Mouse (Mus musculus) heart, embryonic 12.5 days (tissue): ENCODE measurements at regions not wholly inside any gene's neighbourhood (a gene's known extent, or its start where the extent isn't known, plus 50 kb on each side); places are given as distances from the start of the nearest gene placed in this dataset. TPM values are rescaled to one million over a fixed set of nuclear protein-coding genes. Genes with fewer than 3 reads are reported as not detected.

Experiments used
- ATAC-seq: fragments of 200-750 bp; cut with Nextera tagmentation; 2 replicates; pipeline ENCODE4 v1.8.0; 2017; ENCODE audit warnings: moderate TSS enrichment, moderate library complexity; ENCODE audit not compliant: insufficient number of reproducible peaks, low FRiP score
- H3K27ac ChIP-seq: fragments of 300-500 bp; sonication (generic); 2 replicates; pipeline ENCODE4 v1.5.1; 2016; ENCODE audit warnings: mild to moderate bottlenecking, moderate library complexity; ENCODE audit not compliant: poor library complexity, severe bottlenecking
- H3K27me3 ChIP-seq: fragments of 300-500 bp; sonication (generic); replicated peaks from 2 replicates; pipeline ENCODE4 v1.6.1; 2016; ENCODE audit warnings: mild to moderate bottlenecking, moderate library complexity
- H3K36me3 ChIP-seq: fragments of 300-500 bp; sonication (generic); 2 replicates; pipeline ENCODE4 v1.6.1; 2016; ENCODE audit warnings: mild to moderate bottlenecking, moderate library complexity
- H3K4me1 ChIP-seq: fragments of 300-500 bp; sonication (generic); replicated peaks from 2 replicates; pipeline ENCODE4 v1.6.1; 2016; ENCODE audit warnings: mild to moderate bottlenecking
- H3K4me2 ChIP-seq: fragments of 300-500 bp; sonication (generic); 2 replicates; pipeline ENCODE4 v1.6.1; 2016; ENCODE audit warnings: mild to moderate bottlenecking, moderate library complexity
- H3K4me3 ChIP-seq: fragments of 300-500 bp; sonication (generic); 2 replicates; pipeline ENCODE4 v1.5.1; 2016; ENCODE audit warnings: mild to moderate bottlenecking
- H3K9ac ChIP-seq: fragments of 300-500 bp; sonication (generic); 2 replicates; pipeline ENCODE4 v1.6.1; 2016; ENCODE audit warnings: mild to moderate bottlenecking, moderate library complexity
- H3K9me3 ChIP-seq: fragments of 300-500 bp; sonication (generic); replicated peaks from 2 replicates; pipeline ENCODE4 v1.6.1; 2016; ENCODE audit warnings: mild to moderate bottlenecking, moderate library complexity
- WGBS: fragments of 180-500 bp; shearing (Covaris S2); methylation state at CpG from one replicate; pipeline ENCODE4 v1.1.7; 2016; 5-methylcytosine and 5-hydroxymethylcytosine counted together
- microRNA-seq: library from miRNA; unstranded; fragments of <30 nt; microRNA quantifications from one replicate; pipeline ENCODE4, GENCODE M21; 2017

DNA sequence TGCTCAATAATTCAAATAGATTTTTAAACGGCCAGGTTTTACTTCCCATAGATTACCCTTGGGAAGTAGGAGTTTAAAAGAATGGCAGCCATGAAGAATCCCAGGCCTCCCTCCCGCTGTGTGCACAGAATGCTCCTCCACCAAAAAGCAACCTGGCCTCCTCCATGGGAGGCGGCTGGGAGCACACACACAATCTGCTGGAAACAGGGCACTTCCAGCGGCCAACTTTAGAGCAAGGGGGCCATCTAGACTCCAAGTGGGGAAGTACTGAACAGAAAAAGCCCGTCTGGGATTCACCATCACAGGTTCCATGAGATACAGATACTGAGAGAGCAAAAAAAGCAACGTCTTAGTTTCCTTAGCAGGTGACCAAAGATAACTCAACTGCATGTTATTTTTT, 131.9 kb upstream of the Slc24a2 start:
- WGBS: 8% methylated on average over 6 of the region's 6 CpGs
- Histone ChIP-seq H3K9me3 (no peaks in the 10 kb centered on the region), H3K4me1 (no peaks in the 10 kb centered on the region; the same call in 1 of the 2 replicates), H3K9ac (no peak overlapping the region), H3K27ac (no peak overlapping the region), H3K27me3 (no peaks in the 10 kb centered on the region), H3K4me2 (no peak overlapping the region), H3K4me3 (no peak overlapping the region), H3K36me3 (no peaks in the 10 kb centered on the region)
- no peak for ATAC-seq

DNA sequence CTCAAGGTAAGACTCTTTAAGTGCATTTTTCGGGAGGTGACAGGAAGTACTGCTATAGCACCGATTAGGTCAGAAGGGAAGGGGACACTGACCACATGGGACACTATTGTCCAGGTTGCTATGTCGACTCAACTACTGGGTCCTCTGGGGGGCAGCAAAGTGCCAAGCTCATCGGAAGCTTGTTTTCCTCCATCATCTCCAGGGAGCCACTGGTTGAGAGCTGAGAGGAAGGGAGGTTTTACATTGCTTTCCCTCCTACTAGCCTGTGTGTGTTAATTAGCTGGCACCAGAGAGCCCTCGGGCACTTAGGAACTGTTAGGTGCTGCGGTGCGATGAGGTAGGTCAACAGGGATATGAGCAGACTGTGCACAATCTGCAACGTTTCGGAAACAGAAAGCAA, 129.2 kb upstream of the Slc24a2 start:
- ATAC-seq: no peak
- no peak overlapping the region for H3K9ac ChIP-seq
- H3K9me3 ChIP-seq: no peaks in the 10 kb centered on the region
- no peaks in the 10 kb centered on the region for H3K27me3 ChIP-seq
- H3K4me3 ChIP-seq: no peak overlapping the region
- H3K4me2 ChIP-seq: peak overlapping the region; percentile 39; the same call in 1 of the 2 replicates
- H3K27ac ChIP-seq: no peak overlapping the region
- H3K36me3 ChIP-seq: no peaks in the 10 kb centered on the region
- no peaks in the 10 kb centered on the region; the same call in 1 of the 2 replicates for H3K4me1 ChIP-seq
- 33% methylated on average over 9 of the region's 9 CpGs for WGBS

DNA sequence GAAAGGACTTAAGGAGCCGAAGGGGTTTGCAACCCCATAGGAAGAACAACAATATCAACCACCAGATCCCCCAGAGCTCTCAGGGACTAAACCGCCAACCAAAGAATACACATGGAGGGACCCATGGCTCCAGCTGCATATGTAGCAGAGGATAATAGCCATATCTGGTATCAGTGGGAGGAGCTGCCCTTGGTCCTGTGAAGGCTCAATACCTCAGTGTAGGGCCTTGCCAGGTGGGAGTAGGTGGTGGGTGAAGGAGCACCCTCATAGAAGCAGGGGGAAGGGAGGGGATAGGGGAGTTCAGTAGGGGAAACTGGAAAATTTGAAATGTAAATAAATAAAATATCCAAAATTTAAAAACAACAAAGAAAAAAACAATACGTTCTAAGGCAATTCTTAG, 128.7 kb upstream of the Slc24a2 start:
- H3K9me3 ChIP-seq: no peaks in the 10 kb centered on the region
- no peaks in the 10 kb centered on the region; the same call in 1 of the 2 replicates for H3K4me1 ChIP-seq
- H3K36me3 ChIP-seq: no peaks in the 10 kb centered on the region
- H3K9ac ChIP-seq: no peak overlapping the region
- H3K4me2 ChIP-seq: no peak overlapping the region
- no peaks in the 10 kb centered on the region for H3K27me3 ChIP-seq
- no peak overlapping the region for H3K4me3 ChIP-seq
- no peak overlapping the region for H3K27ac ChIP-seq
- WGBS: 63% methylated on average over 3 of the region's 3 CpGs
- no peak for ATAC-seq

DNA sequence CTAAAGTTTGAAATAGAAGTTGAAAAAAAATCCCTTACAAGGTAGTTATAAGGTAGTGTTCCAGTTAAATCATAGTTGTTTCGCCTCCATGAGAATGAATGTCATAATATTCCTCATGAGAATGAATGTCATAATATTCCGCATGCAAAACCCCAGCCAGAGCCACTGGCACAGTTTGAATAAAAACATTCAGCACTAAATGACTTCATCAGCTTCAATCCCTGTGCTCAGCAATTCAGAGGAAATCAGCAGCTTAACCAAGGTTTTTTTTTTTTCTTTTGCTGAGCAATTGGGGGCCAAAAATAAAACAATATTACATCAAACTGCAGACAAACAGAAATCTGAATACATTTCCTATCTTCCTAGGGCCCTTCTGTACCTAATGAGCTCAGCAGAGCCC, 102.7 kb upstream of the Slc24a2 start:
- 87% methylated on average over 2 of the region's 2 CpGs for WGBS

DNA sequence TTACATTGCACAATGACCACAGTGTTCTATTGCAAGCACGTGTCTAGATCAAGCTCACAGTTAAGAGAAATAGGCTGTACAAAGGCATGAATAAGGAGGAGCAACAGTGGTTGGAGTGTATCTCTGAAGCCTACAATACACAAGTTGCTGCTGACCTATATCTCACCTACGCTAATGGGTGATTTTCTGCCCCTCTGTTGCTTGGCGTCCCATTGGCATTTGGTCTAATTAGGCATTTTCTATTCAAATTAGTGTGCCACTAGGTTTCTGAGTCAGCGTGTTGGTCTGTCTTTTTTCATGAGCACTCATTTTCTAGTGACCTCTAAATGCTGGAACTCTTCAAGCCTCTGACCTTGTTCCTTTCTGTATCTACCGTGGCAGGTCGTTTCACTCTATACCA, 98.9 kb upstream of the Slc24a2 start:
- no peak overlapping the region for H3K4me3 ChIP-seq

More for the DNA sequence above, 102.7 kb upstream of the Slc24a2 start:
- H3K36me3 ChIP-seq: no peaks in the 10 kb centered on the region
- H3K27me3 ChIP-seq: no peaks in the 10 kb centered on the region
- H3K4me2 ChIP-seq: no peak overlapping the region
- no peak overlapping the region for H3K27ac ChIP-seq
- no peak overlapping the region for H3K4me3 ChIP-seq
- H3K4me1 ChIP-seq: peaks cover 16% of the 10 kb centered on the region
- no peaks in the 10 kb centered on the region for H3K9me3 ChIP-seq
- H3K9ac ChIP-seq: no peak overlapping the region
- no peak for ATAC-seq

DNA sequence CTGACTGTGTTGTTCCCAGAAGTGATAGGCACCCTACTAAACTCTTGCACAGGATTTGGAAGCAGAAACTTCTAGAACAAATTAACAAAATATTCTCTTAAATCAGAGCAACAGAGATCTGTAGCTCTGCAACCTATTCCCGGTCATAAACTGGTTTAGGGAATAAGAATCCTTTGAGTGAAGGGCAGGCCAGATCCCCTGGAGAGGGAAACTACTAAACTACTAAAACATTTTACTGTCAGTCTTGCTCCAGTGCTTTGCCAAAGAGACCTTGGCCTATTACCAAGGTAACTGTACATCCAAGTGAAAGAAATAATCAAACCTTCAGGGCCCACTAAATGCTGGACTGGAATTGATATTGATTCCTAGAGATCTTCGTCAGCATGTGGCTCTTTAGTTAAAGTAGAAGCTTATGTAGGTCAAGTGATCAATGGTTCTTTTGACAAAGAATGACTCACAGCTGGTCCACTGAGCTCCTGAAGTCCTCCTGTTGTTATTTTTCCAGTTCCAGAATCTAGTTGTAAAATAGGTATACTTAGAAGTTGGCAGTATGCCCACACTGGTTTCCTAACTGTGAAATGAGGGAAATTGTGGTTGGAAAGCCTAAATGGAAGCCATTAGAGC, 91.6 kb upstream of the Slc24a2 start:
- ATAC-seq: no peak
- Histone ChIP-seq H3K9ac (no peak overlapping the region), H3K27me3 (no peaks in the 10 kb centered on the region), H3K9me3 (no peaks in the 10 kb centered on the region), H3K4me3 (no peak overlapping the region), H3K4me1 (no peaks in the 10 kb centered on the region), H3K27ac (no peak overlapping the region), H3K4me2 (no peak overlapping the region), H3K36me3 (no peaks in the 10 kb centered on the region)
- WGBS: 77% methylated on average over 2 of the region's 2 CpGs

More for the DNA sequence above, 98.9 kb upstream of the Slc24a2 start:
- H3K9ac ChIP-seq: no peak overlapping the region
- H3K4me1 ChIP-seq: peaks cover 16% of the 10 kb centered on the region
- H3K9me3 ChIP-seq: no peaks in the 10 kb centered on the region
- peak overlapping the region; percentile 29; the same call in 1 of the 2 replicates for H3K4me2 ChIP-seq
- no peak for ATAC-seq
- no peaks in the 10 kb centered on the region for H3K36me3 ChIP-seq
- H3K27me3 ChIP-seq: no peaks in the 10 kb centered on the region
- peak overlapping the region; percentile 51; the same call in 1 of the 2 replicates for H3K27ac ChIP-seq
- 40% methylated on average over 6 of the region's 6 CpGs for WGBS

DNA sequence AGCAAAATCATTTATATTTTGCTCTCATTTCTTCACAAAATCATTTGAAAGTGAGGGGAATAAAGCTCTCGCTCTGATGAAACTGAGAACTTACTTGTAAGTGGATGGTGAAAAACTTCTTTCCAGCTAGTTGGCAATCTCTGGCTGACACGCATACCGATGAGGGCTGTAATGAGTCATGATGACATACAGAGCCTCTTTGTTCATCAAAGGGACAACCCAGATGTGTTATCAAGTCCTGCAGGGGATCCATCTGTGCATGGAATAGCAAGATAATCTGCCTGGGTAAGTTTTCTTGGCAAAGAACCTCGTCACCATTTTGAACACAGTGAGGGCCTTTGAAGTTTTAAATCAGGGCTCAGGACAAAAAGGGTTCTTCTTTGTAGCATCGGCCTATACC, 67.9 kb upstream of the Slc24a2 start:
- Histone ChIP-seq H3K9ac (no peak overlapping the region), H3K4me2 (no peak overlapping the region), H3K27me3 (no peaks in the 10 kb centered on the region), H3K9me3 (no peaks in the 10 kb centered on the region), H3K36me3 (no peaks in the 10 kb centered on the region), H3K4me3 (no peak overlapping the region), H3K27ac (peak overlapping the region; percentile 71), H3K4me1 (no peaks in the 10 kb centered on the region)
- ATAC-seq: no peak
- WGBS: 43% methylated on average over 5 of the region's 5 CpGs

DNA sequence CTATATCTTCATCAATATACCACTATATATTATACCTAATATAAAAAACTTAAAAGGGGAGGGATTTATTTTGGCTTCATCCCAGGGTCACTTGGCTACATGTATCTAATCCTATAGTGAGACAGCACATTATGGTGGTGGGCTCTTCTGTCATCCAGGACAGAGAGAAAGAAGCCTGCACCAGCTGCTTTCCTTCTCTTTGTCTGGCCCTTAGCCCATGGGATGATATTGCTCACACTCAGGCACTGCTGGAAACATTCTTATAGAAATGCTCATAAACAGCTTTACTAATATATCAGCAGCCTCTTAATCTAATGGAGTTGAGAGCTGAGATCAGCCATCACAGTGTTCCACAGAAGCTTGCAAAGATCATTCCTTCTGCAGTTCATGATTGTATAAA, 64.3 kb upstream of the Slc24a2 start:
- Histone ChIP-seq H3K9ac (no peak overlapping the region), H3K27ac (no peak overlapping the region), H3K4me2 (no peak overlapping the region), H3K27me3 (no peaks in the 10 kb centered on the region), H3K4me1 (no peaks in the 10 kb centered on the region), H3K36me3 (no peaks in the 10 kb centered on the region), H3K9me3 (no peaks in the 10 kb centered on the region), H3K4me3 (no peak overlapping the region)
- no peak for ATAC-seq

Small RNA genes lying in the stretch of these regions (microRNA-seq; reads per million reads assigned to microRNA genes)
- gene Gm23154: not detected
